Mouse (Mus musculus): ENCODE measurements at regions not wholly inside any gene's neighbourhood (a gene's known extent, or its start where the extent isn't known, plus 50 kb on each side); places are given as distances from the start of the nearest gene placed in this dataset.

- Histone ChIP-seq H3K27me3 (ENCODE audit: control insufficient read depth, insufficient read depth, low read length) (no peaks in the 10 kb centered on the region), H3K36me3 (ENCODE audit: control insufficient read depth, insufficient read depth, low read length) (no peaks in the 10 kb centered on the region), H3K9me3 (ENCODE audit: control insufficient read depth, low read length) (no peaks in the 10 kb centered on the region), H3K4me3 (ENCODE audit: low read depth, low read length) (peak overlapping the region; percentile 32), H3K27ac (ENCODE audit: low read depth, low read length) (no peak overlapping the region), H3K4me2 (peak overlapping the region; percentile 51), H3K9ac (ENCODE audit: low read length) (peak overlapping the region; percentile 14; the same call in 1 of the 2 replicates), H3K4me1 (ENCODE audit: control insufficient read depth, insufficient read depth, low read length) (peaks cover 6% of the 10 kb centered on the region; the same call in 1 of the 2 replicates)
- DNase-seq (ENCODE audit: low spot score, missing footprints) (peak; percentile 93), ATAC-seq (ENCODE audit: low FRiP score) (peak; percentile 93)
- WGBS: 6% methylated on average over 11 of the region's 11 CpGs
Observed at GRCm38 (mm10) chr7:94042466-94043030, 962.9 kb downstream of the Fam181b start.

DNA sequence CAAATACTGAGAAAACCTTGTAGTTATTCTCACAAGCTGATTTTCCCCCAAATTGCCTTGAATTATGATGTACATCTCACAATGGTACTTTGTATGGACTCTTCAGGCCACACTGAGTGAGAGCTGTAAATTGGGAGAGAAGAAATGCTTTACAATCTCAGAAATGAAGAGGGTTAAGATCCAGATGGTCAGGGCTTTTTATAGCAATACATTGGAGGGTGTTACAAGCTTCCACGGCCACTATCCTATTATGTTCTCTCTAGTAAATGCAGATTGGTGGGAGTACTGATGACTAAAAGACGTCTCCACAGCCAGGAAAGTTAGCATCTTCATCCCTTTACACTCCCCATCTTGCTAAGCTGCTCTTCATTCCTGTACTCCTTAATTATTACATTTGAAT lies 965.8 kb downstream of the Fam181b start:
- WGBS: 65% methylated on average over 2 of the region's 2 CpGs
- H3K27me3 ChIP-seq (ENCODE audit: control insufficient read depth, insufficient read depth, low read length): no peaks in the 10 kb centered on the region
- H3K27ac ChIP-seq (ENCODE audit: low read depth, low read length): no peak overlapping the region
- ATAC-seq (ENCODE audit: low FRiP score) (no peak), DNase-seq (ENCODE audit: low spot score, missing footprints) (no peak)
- H3K4me2 ChIP-seq: no peak overlapping the region
- peaks cover 6% of the 10 kb centered on the region; the same call in 1 of the 2 replicates for H3K4me1 ChIP-seq (ENCODE audit: control insufficient read depth, insufficient read depth, low read length)
- no peak overlapping the region for H3K4me3 ChIP-seq (ENCODE audit: low read depth, low read length)
- no peak overlapping the region for H3K9ac ChIP-seq (ENCODE audit: low read length)
- H3K9me3 ChIP-seq (ENCODE audit: control insufficient read depth, low read length): no peaks in the 10 kb centered on the region
- H3K36me3 ChIP-seq (ENCODE audit: control insufficient read depth, insufficient read depth, low read length): no peaks in the 10 kb centered on the region

GRCm38 (mm10) chr7:94046029-94046428 lies 966.4 kb downstream of the Fam181b start:
- DNase-seq (ENCODE audit: low spot score, missing footprints) (peak; percentile 84), ATAC-seq (ENCODE audit: low FRiP score) (no peak)

GRCm38 (mm10) chr7:94061814-94062545 lies 982.3 kb downstream of the Fam181b start:
- DNase-seq (ENCODE audit: low spot score, missing footprints) (peak; percentile 45), ATAC-seq (ENCODE audit: low FRiP score) (no peak)
- no peak overlapping the region for H3K4me3 ChIP-seq (ENCODE audit: low read depth, low read length)
- no peak overlapping the region for H3K27ac ChIP-seq (ENCODE audit: low read depth, low read length)
- no peaks in the 10 kb centered on the region for H3K36me3 ChIP-seq (ENCODE audit: control insufficient read depth, insufficient read depth, low read length)
- H3K4me1 ChIP-seq (ENCODE audit: control insufficient read depth, insufficient read depth, low read length): no peaks in the 10 kb centered on the region
- 84% methylated on average over 3 of the region's 3 CpGs for WGBS
- no peaks in the 10 kb centered on the region for H3K27me3 ChIP-seq (ENCODE audit: control insufficient read depth, insufficient read depth, low read length)
- H3K9me3 ChIP-seq (ENCODE audit: control insufficient read depth, low read length): no peaks in the 10 kb centered on the region
- no peak overlapping the region for H3K9ac ChIP-seq (ENCODE audit: low read length)
- no peak overlapping the region for H3K4me2 ChIP-seq

More at GRCm38 (mm10) chr7:94046029-94046428, 966.4 kb downstream of the Fam181b start:
- H3K9ac ChIP-seq (ENCODE audit: low read length): no peak overlapping the region
- no peaks in the 10 kb centered on the region for H3K9me3 ChIP-seq (ENCODE audit: control insufficient read depth, low read length)
- no peak overlapping the region for H3K4me2 ChIP-seq
- no peak overlapping the region for H3K27ac ChIP-seq (ENCODE audit: low read depth, low read length)
- H3K36me3 ChIP-seq (ENCODE audit: control insufficient read depth, insufficient read depth, low read length): no peaks in the 10 kb centered on the region
- 27% methylated on average over 1 of the region's 1 CpGs for WGBS
- no peak overlapping the region for H3K4me3 ChIP-seq (ENCODE audit: low read depth, low read length)
- peaks cover 6% of the 10 kb centered on the region; the same call in 1 of the 2 replicates for H3K4me1 ChIP-seq (ENCODE audit: control insufficient read depth, insufficient read depth, low read length)
- no peaks in the 10 kb centered on the region for H3K27me3 ChIP-seq (ENCODE audit: control insufficient read depth, insufficient read depth, low read length)
